Mouse (Mus musculus): ENCODE results near the gene Cfhr2. TPM values are rescaled to one million over a fixed set of nuclear protein-coding genes. Genes with fewer than 3 reads are reported as not detected.
"Not testable (repeated sequence)": the region's sequence is repeated elsewhere in the genome, so short reads cannot be mapped to it uniquely, and the experiment has no call there.

Gene Cfhr2
- total RNA-seq (2021): under 1 TPM in 1 of 2 experiments, not detected in 1; 0.14 TPM
- long read RNA-seq, experiment 1: 0 reads
- long read RNA-seq, experiment 2: 0 reads

- intact Hi-C loops (cut with DNase I): no loop called here
- DNase-seq: no peak
- no peak within 1 kb of the TSS for H3K4me3 ChIP-seq
- no peak within 1 kb of the TSS for H3K27ac ChIP-seq
- TF ChIP-seq CTCF (IDR thresholded peaks at IDR 0.05): no peak
Observed at GRCm38 (mm10) chr1:139858548-139858947, at the start of gene Cfhr2. TSS of gene Cfhr2 (minus strand) at chr1:139858702.

- no peak for TF ChIP-seq CTCF (IDR thresholded peaks at IDR 0.05)
- intact Hi-C loops (cut with DNase I): no loop called here
- no peak overlapping the region for H3K4me3 ChIP-seq
- DNase-seq: no peak
- H3K27ac ChIP-seq: no peak overlapping the region
Observed at GRCm38 (mm10) chr1:139863751-139864150, 5.2 kb upstream of the Cfhr2 start.

- intact Hi-C loops (cut with DNase I): no loop called here
- no peak for DNase-seq
Observed at GRCm38 (mm10) chr1:139860176-139860575, 1.7 kb upstream of the Cfhr2 start.

GRCm38 (mm10) chr1:139839699-139840098 is 18.8 kb downstream of the Cfhr2 start:
- TF ChIP-seq CTCF (IDR thresholded peaks at IDR 0.05): no peak
- intact Hi-C loops (cut with DNase I): no loop called here
- Histone ChIP-seq H3K27ac (no peak overlapping the region), H3K4me3 (no peak overlapping the region)
- DNase-seq: no peak

More at GRCm38 (mm10) chr1:139860176-139860575, 1.7 kb upstream of the Cfhr2 start:
- no peak overlapping the region for H3K4me3 ChIP-seq
- TF ChIP-seq CTCF (IDR thresholded peaks at IDR 0.05): no peak
- no peak overlapping the region for H3K27ac ChIP-seq

- Histone ChIP-seq H3K4me3 (no peak overlapping the region), H3K27ac (no peak overlapping the region)
- TF ChIP-seq CTCF (IDR thresholded peaks at IDR 0.05): no peak
- DNase-seq: no peak
- intact Hi-C loops (cut with DNase I): no loop called here
Observed at GRCm38 (mm10) chr1:139839290-139839689, 19.2 kb downstream of the Cfhr2 start.

GRCm38 (mm10) chr1:139808594-139808993 is 49.9 kb downstream of the Cfhr2 start:
- Histone ChIP-seq H3K4me3 (no peak overlapping the region), H3K27ac (no peak overlapping the region)
- TF ChIP-seq CTCF (IDR thresholded peaks at IDR 0.05): no peak
- intact Hi-C loops (cut with DNase I): no loop called here
- no peak for DNase-seq

GRCm38 (mm10) chr1:139781143-139781542 is 77.4 kb downstream of the Cfhr2 start, which contains the start of gene Gm4788:
TSS of gene Gm4788 (minus strand) at chr1:139781243.
- intact Hi-C loops (cut with DNase I): no loop called here
- TF ChIP-seq CTCF (IDR thresholded peaks at IDR 0.05): no peak
- H3K27ac ChIP-seq: no peak within 1 kb of the TSS
- no peak for DNase-seq
- H3K4me3 ChIP-seq: no peak within 1 kb of the TSS

- H3K27ac ChIP-seq; DNase-seq; H3K4me3 ChIP-seq; intact Hi-C loops (cut with DNase I): not testable (repeated sequence)
Observed at GRCm38 (mm10) chr1:139769913-139770312, 88.6 kb downstream of the Cfhr2 start.

Other genes starting within 250 kb of the Cfhr2 start
- gene Gm4788, start 77.5 kb downstream of the Cfhr2 start, total RNA-seq (2021): not detected